Mouse (Mus musculus): Measurements from ENCODE around the gene Lnx1. TPM values are rescaled to one million over a fixed set of nuclear protein-coding genes. Genes with fewer than 3 reads are reported as not detected.

Gene Lnx1
- polyA plus RNA-seq, 1 experiment from 2014 or later: 1.5 TPM

GRCm38 (mm10) chr5:74649122-74649521 is 53.6 kb downstream of the Lnx1 start:
- Histone ChIP-seq H3K27ac (no peak overlapping the region), H3K36me3 (no peaks in the 10 kb centered on the region), H3K4me2 (no peak overlapping the region), H3K4me3 (replicated peaks) (no peak overlapping the region), H3K4me1 (replicated peaks) (peaks cover 8% of the 10 kb centered on the region), H3K9ac (replicated peaks) (no peak overlapping the region), H3K9me3 (no peaks in the 10 kb centered on the region), H3K27me3 (no peaks in the 10 kb centered on the region)
- 94% methylated on average over 1 of the region's 1 CpGs for WGBS
- ATAC-seq (ENCODE audit: insufficient number of reproducible peaks, insufficient read depth, low FRiP score, low TSS enrichment, low read depth): no peak

GRCm38 (mm10) chr5:74648216-74648615 is 54.5 kb downstream of the Lnx1 start:
- H3K27me3 ChIP-seq: no peaks in the 10 kb centered on the region
- no peak overlapping the region for H3K4me3 ChIP-seq (replicated peaks)
- no peak overlapping the region for H3K9ac ChIP-seq (replicated peaks)
- no peak overlapping the region for H3K27ac ChIP-seq
- H3K4me1 ChIP-seq (replicated peaks): peaks cover 8% of the 10 kb centered on the region
- ATAC-seq (ENCODE audit: insufficient number of reproducible peaks, insufficient read depth, low FRiP score, low TSS enrichment, low read depth): no peak
- H3K4me2 ChIP-seq: no peak overlapping the region
- WGBS: 82% methylated on average over 9 of the region's 9 CpGs
- H3K9me3 ChIP-seq: no peaks in the 10 kb centered on the region
- H3K36me3 ChIP-seq: no peaks in the 10 kb centered on the region

- no peaks in the 10 kb centered on the region for H3K27me3 ChIP-seq
- no peak overlapping the region for H3K27ac ChIP-seq
- no peaks in the 10 kb centered on the region for H3K36me3 ChIP-seq
- no peak overlapping the region for H3K4me2 ChIP-seq
- no peaks in the 10 kb centered on the region for H3K9me3 ChIP-seq
- ATAC-seq (ENCODE audit: insufficient number of reproducible peaks, insufficient read depth, low FRiP score, low TSS enrichment, low read depth): no peak
- 34% methylated on average over 5 of the region's 6 CpGs for WGBS
- peaks cover 8% of the 10 kb centered on the region for H3K4me1 ChIP-seq (replicated peaks)
- H3K4me3 ChIP-seq (replicated peaks): no peak overlapping the region
- no peak overlapping the region for H3K9ac ChIP-seq (replicated peaks)
Measured at GRCm38 (mm10) chr5:74647584-74647984, 55.1 kb downstream of the Lnx1 start.

GRCm38 (mm10) chr5:74642291-74642690 is 60.4 kb downstream of the Lnx1 start:
- Histone ChIP-seq H3K27ac (no peak overlapping the region), H3K27me3 (no peaks in the 10 kb centered on the region), H3K9me3 (no peaks in the 10 kb centered on the region), H3K4me3 (replicated peaks) (no peak overlapping the region), H3K4me2 (no peak overlapping the region), H3K4me1 (replicated peaks) (peaks cover under 1% of the 10 kb centered on the region), H3K36me3 (no peaks in the 10 kb centered on the region), H3K9ac (replicated peaks) (no peak overlapping the region)
- no peak for ATAC-seq (ENCODE audit: insufficient number of reproducible peaks, insufficient read depth, low FRiP score, low TSS enrichment, low read depth)
- 74% methylated on average over 2 of the region's 2 CpGs for WGBS

- H3K4me3 ChIP-seq (replicated peaks): no peak overlapping the region
- H3K4me1 ChIP-seq (replicated peaks): no peaks in the 10 kb centered on the region; the same call in 1 of the 2 replicates
- H3K27me3 ChIP-seq: no peaks in the 10 kb centered on the region
- no peak overlapping the region for H3K27ac ChIP-seq
- H3K9ac ChIP-seq (replicated peaks): no peak overlapping the region
- H3K9me3 ChIP-seq: no peaks in the 10 kb centered on the region
- no peak for ATAC-seq (ENCODE audit: insufficient number of reproducible peaks, insufficient read depth, low FRiP score, low TSS enrichment, low read depth)
- 52% methylated on average over 6 of the region's 6 CpGs for WGBS
- no peak overlapping the region for H3K4me2 ChIP-seq
- no peaks in the 10 kb centered on the region for H3K36me3 ChIP-seq
Measured at GRCm38 (mm10) chr5:74641000-74641399, 61.7 kb downstream of the Lnx1 start.

- H3K4me1 ChIP-seq (replicated peaks): peaks cover 2% of the 10 kb centered on the region; the same call in 1 of the 2 replicates
- 87% methylated on average over 4 of the region's 4 CpGs for WGBS
- no peaks in the 10 kb centered on the region for H3K27me3 ChIP-seq
- H3K27ac ChIP-seq: no peak overlapping the region
- H3K9ac ChIP-seq (replicated peaks): no peak overlapping the region
- no peaks in the 10 kb centered on the region for H3K9me3 ChIP-seq
- H3K36me3 ChIP-seq: no peaks in the 10 kb centered on the region
- H3K4me3 ChIP-seq (replicated peaks): no peak overlapping the region
- no peak for ATAC-seq (ENCODE audit: insufficient number of reproducible peaks, insufficient read depth, low FRiP score, low TSS enrichment, low read depth)
- no peak overlapping the region for H3K4me2 ChIP-seq
Measured at GRCm38 (mm10) chr5:74640504-74640903, 62.2 kb downstream of the Lnx1 start.

GRCm38 (mm10) chr5:74639516-74639915 is 63.2 kb downstream of the Lnx1 start:
- ATAC-seq (ENCODE audit: insufficient number of reproducible peaks, insufficient read depth, low FRiP score, low TSS enrichment, low read depth): no peak

GRCm38 (mm10) chr5:74634391-74634790 is 68.3 kb downstream of the Lnx1 start:
- H3K9me3 ChIP-seq: no peaks in the 10 kb centered on the region
- whole genome bisulfite sequencing: 21% methylated on average over 3 of the region's 3 CpGs
- no peaks in the 10 kb centered on the region for H3K27me3 ChIP-seq
- H3K27ac ChIP-seq: peak overlapping the region; percentile 64; the same call in 1 of the 2 replicates
- ATAC-seq (ENCODE audit: insufficient number of reproducible peaks, insufficient read depth, low FRiP score, low TSS enrichment, low read depth): no peak
- H3K4me1 ChIP-seq (replicated peaks): peaks cover 43% of the 10 kb centered on the region
- no peak overlapping the region for H3K9ac ChIP-seq (replicated peaks)
- no peak overlapping the region for H3K4me2 ChIP-seq
- H3K36me3 ChIP-seq: no peaks in the 10 kb centered on the region
- H3K4me3 ChIP-seq (replicated peaks): no peak overlapping the region

More at GRCm38 (mm10) chr5:74639516-74639915, 63.2 kb downstream of the Lnx1 start:
- Histone ChIP-seq H3K27ac (no peak overlapping the region), H3K4me3 (replicated peaks) (no peak overlapping the region), H3K4me1 (replicated peaks) (peaks cover 12% of the 10 kb centered on the region), H3K9me3 (no peaks in the 10 kb centered on the region), H3K27me3 (no peaks in the 10 kb centered on the region), H3K4me2 (no peak overlapping the region), H3K36me3 (no peaks in the 10 kb centered on the region), H3K9ac (replicated peaks) (no peak overlapping the region)
- 89% methylated on average over 6 of the region's 6 CpGs for WGBS

GRCm38 (mm10) chr5:74633453-74633852 is 69.3 kb downstream of the Lnx1 start:
- Histone ChIP-seq H3K4me2 (no peak overlapping the region), H3K4me1 (replicated peaks) (peaks cover 43% of the 10 kb centered on the region), H3K9ac (replicated peaks) (no peak overlapping the region), H3K27me3 (no peaks in the 10 kb centered on the region), H3K4me3 (replicated peaks) (no peak overlapping the region), H3K27ac (0 out of 2 replicates have a peak overlapping the region, but pooled peaks have one; percentile 64), H3K36me3 (no peaks in the 10 kb centered on the region), H3K9me3 (no peaks in the 10 kb centered on the region)
- no peak for ATAC-seq (ENCODE audit: insufficient number of reproducible peaks, insufficient read depth, low FRiP score, low TSS enrichment, low read depth)
- WGBS: 53% methylated on average over 6 of the region's 6 CpGs

- peak overlapping the region; percentile 41; the same call in 1 of the 2 replicates for H3K27ac ChIP-seq
- WGBS: 43% methylated on average over 17 of the region's 17 CpGs
- no peak overlapping the region for H3K4me2 ChIP-seq
- no peak overlapping the region for H3K4me3 ChIP-seq (replicated peaks)
- H3K27me3 ChIP-seq: no peaks in the 10 kb centered on the region
- ATAC-seq (ENCODE audit: insufficient number of reproducible peaks, insufficient read depth, low FRiP score, low TSS enrichment, low read depth): no peak
- H3K9ac ChIP-seq (replicated peaks): no peak overlapping the region
- no peaks in the 10 kb centered on the region for H3K9me3 ChIP-seq
- no peaks in the 10 kb centered on the region for H3K36me3 ChIP-seq
- H3K4me1 ChIP-seq (replicated peaks): peaks cover 43% of the 10 kb centered on the region
Measured at GRCm38 (mm10) chr5:74632369-74633114, 70.2 kb downstream of the Lnx1 start.

- no peak overlapping the region for H3K4me2 ChIP-seq
- WGBS: 87% methylated on average over 12 of the region's 12 CpGs
- no peaks in the 10 kb centered on the region for H3K27me3 ChIP-seq
- no peaks in the 10 kb centered on the region for H3K36me3 ChIP-seq
- H3K27ac ChIP-seq: 0 out of 2 replicates have a peak overlapping the region, but pooled peaks have one; percentile 35
- H3K9me3 ChIP-seq: no peaks in the 10 kb centered on the region
- ATAC-seq (ENCODE audit: insufficient number of reproducible peaks, insufficient read depth, low FRiP score, low TSS enrichment, low read depth): no peak
- peaks cover 32% of the 10 kb centered on the region for H3K4me1 ChIP-seq (replicated peaks)
- no peak overlapping the region for H3K9ac ChIP-seq (replicated peaks)
- H3K4me3 ChIP-seq (replicated peaks): no peak overlapping the region
Measured at GRCm38 (mm10) chr5:74628001-74628400, 74.7 kb downstream of the Lnx1 start.

- Histone ChIP-seq H3K4me3 (replicated peaks) (no peak overlapping the region), H3K9ac (replicated peaks) (no peak overlapping the region), H3K4me1 (replicated peaks) (peaks cover 34% of the 10 kb centered on the region), H3K36me3 (no peaks in the 10 kb centered on the region), H3K27ac (no peak overlapping the region), H3K4me2 (no peak overlapping the region), H3K27me3 (no peaks in the 10 kb centered on the region), H3K9me3 (no peaks in the 10 kb centered on the region)
- no peak for ATAC-seq (ENCODE audit: insufficient number of reproducible peaks, insufficient read depth, low FRiP score, low TSS enrichment, low read depth)
- 48% methylated on average over 5 of the region's 5 CpGs for WGBS
Measured at GRCm38 (mm10) chr5:74624385-74624784, 78.3 kb downstream of the Lnx1 start.

Data from limb, embryonic 12.5 days (tissue).